Mouse (Mus musculus) heart, adult 10 weeks (tissue): ENCODE measurements around the gene B3gnt5. TPM values are rescaled to one million over a fixed set of nuclear protein-coding genes. Genes with fewer than 3 reads are reported as not detected.

ENCODE experiments used
- polyA plus RNA-seq: library from polyadenylated mRNA; stranded (reverse); fragments of 350-450 nt; fragmentation: Illumina TruSeq; extraction: RNeasy Lipid Tissue Mini Kit (QIAGEN cat#74804); gene quantifications from one replicate; pipeline ENCODE4 v1.2.3, GENCODE M21; 2014; ENCODE audit warnings: low read depth, low replicate concordance

B3gnt5 gene
- polyA plus RNA-seq = 0.26 TPM

DNA sequence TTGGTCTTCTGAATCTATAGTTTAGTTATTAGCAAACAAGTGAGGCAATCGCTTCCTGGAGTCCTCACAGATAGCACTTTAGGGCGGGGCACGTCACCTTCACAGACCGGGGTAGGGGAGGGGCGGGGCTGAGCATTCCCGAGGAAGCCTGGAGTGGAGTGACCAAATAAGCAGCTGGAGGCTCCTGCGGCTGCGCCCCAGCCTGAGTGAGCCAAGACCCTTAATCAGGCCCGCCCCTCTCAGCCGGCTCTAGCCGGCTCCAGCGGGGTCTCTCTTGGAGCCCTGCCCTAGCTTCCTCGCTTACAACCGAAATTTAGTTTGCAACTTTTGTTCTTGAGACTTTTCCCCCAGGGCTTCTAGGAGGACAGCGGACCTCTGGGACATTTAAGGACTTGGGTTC is at the start of gene B3gnt5:
Gene B3gnt5, plus strand, starts transcription at position 135 of the 400 bp plus-strand sequence.

Other genes with a start within 250 kb of the B3gnt5 start
- gene Olfr167, start 237.9 kb upstream of the B3gnt5 start, polyA plus RNA-seq = not detected
- not detected for gene Olfr168, start 224.7 kb upstream of the B3gnt5 start, polyA plus RNA-seq
- gene Olfr169, start 188.4 kb upstream of the B3gnt5 start, polyA plus RNA-seq = not detected
- not detected for gene Olfr170, start 148.3 kb upstream of the B3gnt5 start, polyA plus RNA-seq
- gene Olfr171, start 130.3 kb upstream of the B3gnt5 start, polyA plus RNA-seq = not detected
- not detected for gene Lamp3, start 53.8 kb upstream of the B3gnt5 start, polyA plus RNA-seq
- gene Klhl6, start 222.8 kb downstream of the B3gnt5 start, polyA plus RNA-seq = 9.0 TPM